ENCODE assay signal across 9 mouse cellular contexts in genomic region chr3:103019462-103019861, GRCm38 (mm10). TPM values are rescaled to one million over a fixed set of nuclear protein-coding genes. Genes with fewer than 3 reads are reported as not detected.
DNase-seq lines count a peak whose midpoint lies in the region; ATAC-seq lines count a peak whose summit lies in the region.
"Had no signal": no experiment of that assay in that cellular context is flagged by ENCODE, and none has a peak within 500 bp of the region (broad histone marks: within the 10 kb centered on the region; RNA-seq: fewer than 3 reads in every experiment).

No protein-coding gene starts in this region.

- H3K9ac ChIP-seq in forebrain, embryonic 14.5 days (ENCODE audit: low read length): no peak overlapping the region
- 0 out of 2 replicates have a peak overlapping the region, but pooled peaks have one; percentile 95 for H3K9ac ChIP-seq in limb, embryonic 13.5 days

- H3K36me3 ChIP-seq in forebrain, embryonic 14.5 days (ENCODE audit: control insufficient read depth, insufficient read depth, low read length): no peaks in the 10 kb centered on the region
- H3K36me3 ChIP-seq in limb, embryonic 13.5 days: no peaks in the 10 kb centered on the region

- peak; percentile 52 for DNase-seq in cerebellum, adult 9-11 months
- DNase-seq in cerebellum, adult 8-10 months: no peak
- DNase-seq in A20 (ENCODE audit: low read depth, low spot score): peak; percentile 31
- no peak for DNase-seq in forebrain, embryonic 14.5 days (ENCODE audit: low spot score)
- DNase-seq in layer of hippocampus, postnatal 14 days (ENCODE audit: low spot score in 2 of 2): no peak
- DNase-seq in urinary bladder, postnatal 10 days (ENCODE audit: low spot score): no peak
- DNase-seq in embryo, embryonic 10.5 days (ENCODE audit: low spot score): no peak
- DNase-seq: right cerebral cortex, postnatal 4 days had no signal

- no peak overlapping the region for H3K4me3 ChIP-seq in forebrain, embryonic 14.5 days (ENCODE audit: low read depth, low read length)
- H3K4me3 ChIP-seq in limb, embryonic 13.5 days: peak overlapping the region; percentile 86

- H3K27me3 ChIP-seq in forebrain, embryonic 14.5 days (replicated peaks; ENCODE audit: control insufficient read depth, insufficient read depth, low read length): no peaks in the 10 kb centered on the region
- no peaks in the 10 kb centered on the region for H3K27me3 ChIP-seq in limb, embryonic 13.5 days

- 88% methylated on average over 2 of the region's 2 CpGs for WGBS in forebrain, embryonic 14.5 days
- 85% methylated on average over 2 of the region's 2 CpGs for WGBS in limb, embryonic 13.5 days

- ATAC-seq in forebrain, embryonic 14.5 days: no peak
- no peak for ATAC-seq in limb, embryonic 13.5 days (ENCODE audit: low FRiP score, low read depth)

- no peaks in the 10 kb centered on the region for H3K9me3 ChIP-seq in forebrain, embryonic 14.5 days (replicated peaks; ENCODE audit: control insufficient read depth, low read length)
- no peaks in the 10 kb centered on the region for H3K9me3 ChIP-seq in limb, embryonic 13.5 days

- no peak overlapping the region for H3K27ac ChIP-seq in forebrain, embryonic 14.5 days (ENCODE audit: low read depth, low read length)
- H3K27ac ChIP-seq in limb, embryonic 13.5 days: no peak overlapping the region; the same call in 1 of the 2 replicates

- peak overlapping the region; percentile 49 for H3K4me2 ChIP-seq in forebrain, embryonic 14.5 days (ENCODE audit: low read length)
- H3K4me2 ChIP-seq in limb, embryonic 13.5 days (replicated peaks): peak overlapping the region; percentile 57

- H3K4me1 ChIP-seq in forebrain, embryonic 14.5 days (ENCODE audit: control insufficient read depth, insufficient read depth, low read length): peaks cover 8% of the 10 kb centered on the region
- peaks cover 16% of the 10 kb centered on the region for H3K4me1 ChIP-seq in limb, embryonic 13.5 days

RNA-seq across cellular contexts. Expression of gene Csde1, which starts 0.8 kb away (rescaled TPM):
- 525 and 610 TPM in 2 replicates for polyA plus RNA-seq in forebrain, embryonic 14.5 days (2014; fragmentation: Nextera tagmentation; extraction: Ambion mirVana)
- polyA plus RNA-seq in limb, embryonic 13.5 days (2015; fragmentation: Nextera tagmentation; extraction: Ambion mirVana): 388 and 411 TPM in 2 replicates
- 100 to 1,000 TPM; 252 to 270 TPM for total RNA-seq in layer of hippocampus, postnatal 14 days (2021)

RNA-seq across cellular contexts. Expression of gene Sike1, which starts 24.0 kb away (rescaled TPM):
- polyA plus RNA-seq in forebrain, embryonic 14.5 days (2014; fragmentation: Nextera tagmentation; extraction: Ambion mirVana): 50.6 and 67.8 TPM in 2 replicates
- polyA plus RNA-seq in limb, embryonic 13.5 days (2015; fragmentation: Nextera tagmentation; extraction: Ambion mirVana): 56.1 and 60.1 TPM in 2 replicates
- 10 to 100 TPM; 77.9 to 93.2 TPM for total RNA-seq in layer of hippocampus, postnatal 14 days (2021)

RNA-seq across cellular contexts. Expression of gene Nras, which starts 38.6 kb away (rescaled TPM):
- polyA plus RNA-seq in forebrain, embryonic 14.5 days (2014; fragmentation: Nextera tagmentation; extraction: Ambion mirVana): 108 and 120 TPM in 2 replicates
- polyA plus RNA-seq in limb, embryonic 13.5 days (2015; fragmentation: Nextera tagmentation; extraction: Ambion mirVana): 84.3 and 90.5 TPM in 2 replicates
- total RNA-seq in layer of hippocampus, postnatal 14 days (2021): 100 to 1,000 TPM in 1 of 2 experiments, 10 to 100 TPM in 1; 84.1 to 101 TPM

RNA-seq across cellular contexts. Expression of gene Ampd1, which starts 54.4 kb away (rescaled TPM):
- polyA plus RNA-seq in forebrain, embryonic 14.5 days (2014; fragmentation: Nextera tagmentation; extraction: Ambion mirVana): not detected in 2 replicates
- 1.5 and 1.7 TPM in 2 replicates for polyA plus RNA-seq in limb, embryonic 13.5 days (2015; fragmentation: Nextera tagmentation; extraction: Ambion mirVana)
- not detected for total RNA-seq in layer of hippocampus, postnatal 14 days (2021)

RNA-seq across cellular contexts. Expression of gene Nr1h5, which starts 55.5 kb away (rescaled TPM):
- 0.09 TPM in 1 of 2 replicates, not detected in the other for polyA plus RNA-seq in forebrain, embryonic 14.5 days (2014; fragmentation: Nextera tagmentation; extraction: Ambion mirVana)
- not detected in 2 replicates for polyA plus RNA-seq in limb, embryonic 13.5 days (2015; fragmentation: Nextera tagmentation; extraction: Ambion mirVana)
- total RNA-seq in layer of hippocampus, postnatal 14 days (2021): not detected

Comparison
In these comparisons a context has a peak if more than half of its experiments do, and no peak if none do; other contexts are left out.
1. DNase-seq: peak in cerebellum, adult 9-11 months (single experiment) and A20 (single experiment); none in cerebellum, adult 8-10 months (single experiment), forebrain, embryonic 14.5 days (single experiment), layer of hippocampus, postnatal 14 days (0 of 2), urinary bladder, postnatal 10 days (single experiment) and embryo, embryonic 10.5 days (single experiment).